Mouse (Mus musculus) myocyte (in vitro differentiated cells): ENCODE results near the gene Tmem11.

ENCODE experiments used
- CEBPB ChIP-seq: IDR thresholded peaks from 2 replicates; pipeline ENCODE4 v1.6.1; 2011; ENCODE audit warnings: mild to moderate bottlenecking, moderate library complexity; ENCODE audit not compliant: poor library complexity, insufficient read depth, severe bottlenecking
- MYOD1 ChIP-seq, 3 experiments: IDR thresholded peaks; one replicate each; pipeline ENCODE4 v1.6.1; 2011; ENCODE audit warnings: control low read depth in 2 of 3, low read depth in 2 of 3, mild to moderate bottlenecking in 2 of 3, moderate library complexity in 1 of 3; ENCODE audit not compliant: insufficient read length in 2 of 3, control insufficient read depth in 1 of 3
- MYOG ChIP-seq, 3 experiments: IDR thresholded peaks; one replicate each; pipeline ENCODE4 v1.6.1; 2011; ENCODE audit warnings: control low read depth in 2 of 3, low read depth in 2 of 3, mild to moderate bottlenecking in 2 of 3; ENCODE audit not compliant: insufficient read length in 2 of 3, control insufficient read depth in 1 of 3, insufficient read depth in 1 of 3
- POLR2A ChIP-seq: IDR thresholded peaks from one replicate; pipeline ENCODE4 v1.6.1; 2011; ENCODE audit warnings: low read depth, mild to moderate bottlenecking, control low read depth, moderate library complexity; ENCODE audit not compliant: insufficient read length
- TCF3 ChIP-seq: IDR thresholded peaks from one replicate; pipeline ENCODE4 v1.6.1; 2011; ENCODE audit warnings: low read depth, control low read depth; ENCODE audit not compliant: insufficient read length
- USF1 ChIP-seq: IDR thresholded peaks from one replicate; pipeline ENCODE4 v1.6.1; 2011; ENCODE audit warnings: low read depth, mild to moderate bottlenecking, control low read depth, moderate library complexity

GRCm38 (mm10) chr11:60816398-60816797, 62.7 kb downstream of the Tmem11 start:
- TF ChIP-seq POLR2A (no peak), CEBPB (no peak), MYOG (IDR thresholded peaks at IDR 0.05; ENCODE audit: control insufficient read depth in 1 of 3, insufficient read depth in 1 of 3, insufficient read length in 2 of 3, low read depth in 2 of 3) (no peak), MYOD1 (IDR thresholded peaks at IDR 0.05; ENCODE audit: control insufficient read depth in 1 of 3, insufficient read length in 2 of 3, low read depth in 2 of 3) (no peak), USF1 (no peak), TCF3 (no peak)
